Mouse (Mus musculus) lung, embryonic 14.5 days (tissue): ENCODE results near the gene Efnb2. TPM values are rescaled to one million over a fixed set of nuclear protein-coding genes. Genes with fewer than 3 reads are reported as not detected.

Source experiments
- ATAC-seq: fragments of 200-750 bp; cut with Nextera tagmentation; 2 replicates; pipeline ENCODE4 v1.8.0; 2017; ENCODE audit warnings: mild to moderate bottlenecking, moderate TSS enrichment, moderate library complexity; ENCODE audit not compliant: insufficient read depth
- DNase-seq: peaks from one replicate; pipeline ENCODE4 v3.0.0-alpha.2; 2015
- H3K27ac ChIP-seq: fragments of 300-500 bp; sonication (generic); 2 replicates; pipeline ENCODE4 v1.5.1; 2014; ENCODE audit warnings: low read depth, mild to moderate bottlenecking, moderate library complexity
- H3K27me3 ChIP-seq: fragments of 300-500 bp; sonication (generic); 2 replicates; pipeline ENCODE4 v1.6.1; 2014; ENCODE audit warnings: low read length, control low read depth; ENCODE audit not compliant: insufficient read depth
- H3K36me3 ChIP-seq: fragments of 300-500 bp; sonication (generic); 2 replicates; pipeline ENCODE4 v1.6.1; 2014; ENCODE audit warnings: control low read depth; ENCODE audit not compliant: insufficient read depth
- H3K4me1 ChIP-seq: fragments of 300-500 bp; sonication (generic); 2 replicates; pipeline ENCODE4 v1.6.1; 2014; ENCODE audit warnings: antibody characterized with exemption, control low read depth; ENCODE audit not compliant: insufficient read depth
- H3K4me2 ChIP-seq: fragments of 300-500 bp; sonication (generic); 2 replicates; pipeline ENCODE4 v1.6.1; 2014; ENCODE audit warnings: mild to moderate bottlenecking
- H3K4me3 ChIP-seq: fragments of 300-500 bp; sonication (generic); 2 replicates; pipeline ENCODE4 v1.5.1; 2014; ENCODE audit warnings: low read depth, low read length
- H3K9ac ChIP-seq: fragments of 300-500 bp; sonication (generic); 2 replicates; pipeline ENCODE4 v1.6.1; 2014
- H3K9me3 ChIP-seq: fragments of 300-500 bp; sonication (generic); 2 replicates; pipeline ENCODE4 v1.6.1; 2016; ENCODE audit warnings: low read depth, low read length, control low read depth
- CTCF ChIP-seq: IDR thresholded peaks from 2 replicates; pipeline ENCODE4 v1.5.1; 2016; ENCODE audit warnings: antibody characterized with exemption, low read depth
- WGBS: fragments of 180-500 bp; shearing (Covaris S2); extraction: QIAGEN DNeasy Blood & Tissue Kit; methylation state at CpG from one replicate; pipeline ENCODE4 v1.1.7; 2014; 5-methylcytosine and 5-hydroxymethylcytosine counted together
- polyA plus RNA-seq: library from polyadenylated mRNA; unstranded; fragments of >200 nt; fragmentation: Nextera tagmentation; extraction: Ambion mirVana; gene quantifications from 2 replicates; pipeline ENCODE4 v1.2.1, GENCODE M21; 2014

Gene Efnb2
- polyA plus RNA-seq, 1 experiment from 2014 or later: 38.4 TPM

GRCm38 (mm10) chr8:8660307-8661098, 539 bp downstream of the Efnb2 start:
- no peaks in the 10 kb centered on the region for H3K9me3 ChIP-seq
- under 1% methylated on average over 88 of the region's 88 CpGs for WGBS
- H3K36me3 ChIP-seq: peaks cover 20% of the 10 kb centered on the region
- H3K27me3 ChIP-seq: no peaks in the 10 kb centered on the region
- peak overlapping the region; percentile 93 for H3K9ac ChIP-seq
- no peak for TF ChIP-seq CTCF
- peak overlapping the region; percentile 87 for H3K4me2 ChIP-seq
- DNase-seq (peak; percentile 39), ATAC-seq (peak; percentile 54)
- H3K4me3 ChIP-seq: peak overlapping the region; percentile 87
- 0 out of 2 replicates have a peak, but pooled peaks cover 3% of the 10 kb centered on the region for H3K4me1 ChIP-seq
- H3K27ac ChIP-seq: peak overlapping the region; percentile 65

- H3K27me3 ChIP-seq: no peaks in the 10 kb centered on the region
- WGBS: under 1% methylated on average over 53 of the region's 53 CpGs
- peak; percentile 64 for DNase-seq
- H3K9ac ChIP-seq: peak overlapping the region; percentile 93
- peak overlapping the region; percentile 65 for H3K27ac ChIP-seq
- H3K4me1 ChIP-seq: 0 out of 2 replicates have a peak, but pooled peaks cover 5% of the 10 kb centered on the region
- H3K9me3 ChIP-seq: no peaks in the 10 kb centered on the region
- peak overlapping the region; percentile 87 for H3K4me3 ChIP-seq
- H3K4me2 ChIP-seq: peak overlapping the region; percentile 87
- H3K36me3 ChIP-seq: peaks cover 14% of the 10 kb centered on the region
- no peak for ATAC-seq
- TF ChIP-seq CTCF: no peak
Observed at GRCm38 (mm10) chr8:8659503-8660306, 1.3 kb downstream of the Efnb2 start.

GRCm38 (mm10) chr8:8658426-8659224, 2.4 kb downstream of the Efnb2 start:
- Histone ChIP-seq H3K4me2 (peak overlapping the region; percentile 87), H3K9ac (peak overlapping the region; percentile 93), H3K9me3 (no peaks in the 10 kb centered on the region), H3K4me3 (peak overlapping the region; percentile 87), H3K4me1 (0 out of 2 replicates have a peak, but pooled peaks cover 5% of the 10 kb centered on the region), H3K36me3 (peaks cover 12% of the 10 kb centered on the region; the same call in 1 of the 2 replicates), H3K27me3 (no peaks in the 10 kb centered on the region), H3K27ac (peak overlapping the region; percentile 65)
- ATAC-seq (peak; percentile 39), DNase-seq (peak; percentile 92)
- peak; percentile 81 for TF ChIP-seq CTCF
- 4% methylated on average over 19 of the region's 19 CpGs for WGBS

- no peak for ATAC-seq
- peak overlapping the region; percentile 93 for H3K9ac ChIP-seq
- H3K4me1 ChIP-seq: 0 out of 2 replicates have a peak, but pooled peaks cover 5% of the 10 kb centered on the region
Observed at GRCm38 (mm10) chr8:8657692-8658355, 3.2 kb downstream of the Efnb2 start.

GRCm38 (mm10) chr8:8656578-8657441, 4.2 kb downstream of the Efnb2 start:
- peaks cover 16% of the 10 kb centered on the region; the same call in 1 of the 2 replicates for H3K36me3 ChIP-seq
- peak overlapping the region; percentile 87 for H3K4me2 ChIP-seq
- H3K4me3 ChIP-seq: peak overlapping the region; percentile 87
- H3K9ac ChIP-seq: peak overlapping the region; percentile 93
- ATAC-seq (no peak), DNase-seq (peak; percentile 42)
- no peaks in the 10 kb centered on the region for H3K27me3 ChIP-seq
- no peak for TF ChIP-seq CTCF
- no peaks in the 10 kb centered on the region for H3K9me3 ChIP-seq
- WGBS: 24% methylated on average over 14 of the region's 14 CpGs
- H3K4me1 ChIP-seq: 0 out of 2 replicates have a peak, but pooled peaks cover 5% of the 10 kb centered on the region
- no peak overlapping the region for H3K27ac ChIP-seq

More at GRCm38 (mm10) chr8:8657692-8658355, 3.2 kb downstream of the Efnb2 start:
- Histone ChIP-seq H3K27me3 (no peaks in the 10 kb centered on the region), H3K36me3 (peaks cover 13% of the 10 kb centered on the region; the same call in 1 of the 2 replicates), H3K9me3 (no peaks in the 10 kb centered on the region), H3K27ac (no peak overlapping the region), H3K4me3 (peak overlapping the region; percentile 87), H3K4me2 (peak overlapping the region; percentile 87)
- TF ChIP-seq CTCF: no peak
- no peak for DNase-seq
- WGBS: 36% methylated on average over 5 of the region's 5 CpGs
